Mouse (Mus musculus) kidney, postnatal 0 days (tissue): Measurements from ENCODE around the gene Acvrl1. TPM values are rescaled to one million over a fixed set of nuclear protein-coding genes. Genes with fewer than 3 reads are reported as not detected.
A peak's percentile ranks its signal among the peaks of the same experiment; 100 is the strongest.

Source experiments
- ATAC-seq: fragments of 200-750 bp; cut with Nextera tagmentation; replicated peaks from 2 replicates; pipeline ENCODE4 v1.8.0; 2017; ENCODE audit warnings: low read depth, moderate number of reproducible peaks, moderate TSS enrichment, moderate library complexity; ENCODE audit not compliant: low FRiP score
- DNase-seq: peaks from one replicate; pipeline ENCODE4 v3.0.0-alpha.2; 2016; ENCODE audit warnings: low spot score
- H3K27ac ChIP-seq: fragments of 300-500 bp; sonication (generic); 2 replicates; pipeline ENCODE4 v1.5.1; 2014; ENCODE audit warnings: mild to moderate bottlenecking
- H3K27me3 ChIP-seq: fragments of 300-500 bp; sonication (generic); 2 replicates; pipeline ENCODE4 v1.6.1; 2014; ENCODE audit warnings: low read length, mixed read lengths; ENCODE audit not compliant: insufficient read depth
- H3K36me3 ChIP-seq: fragments of 300-500 bp; sonication (generic); 2 replicates; pipeline ENCODE4 v1.6.1; 2014; ENCODE audit warnings: low read length, mixed read lengths; ENCODE audit not compliant: insufficient read depth
- H3K4me1 ChIP-seq: fragments of 300-500 bp; sonication (generic); replicated peaks from 2 replicates; pipeline ENCODE4 v1.6.1; 2014; ENCODE audit warnings: antibody characterized with exemption, low read length, mixed read lengths; ENCODE audit not compliant: insufficient read depth
- H3K4me2 ChIP-seq: fragments of 300-500 bp; sonication (generic); 2 replicates; pipeline ENCODE4 v1.6.1; 2014; ENCODE audit warnings: mild to moderate bottlenecking, low read length, moderate library complexity, mixed read lengths
- H3K4me3 ChIP-seq: fragments of 300-500 bp; sonication (generic); replicated peaks from 2 replicates; pipeline ENCODE4 v1.5.1; 2014; ENCODE audit warnings: low read depth, low read length
- H3K9ac ChIP-seq: fragments of 300-500 bp; sonication (generic); 2 replicates; pipeline ENCODE4 v1.6.1; 2014; ENCODE audit warnings: low read depth, low read length
- H3K9me3 ChIP-seq: fragments of 300-500 bp; sonication (generic); replicated peaks from 2 replicates; pipeline ENCODE4 v1.6.1; 2016; ENCODE audit warnings: low read length, inconsistent platforms, mixed read lengths
- CTCF ChIP-seq: IDR thresholded peaks from 2 replicates; pipeline ENCODE4 v1.5.1; 2016; ENCODE audit warnings: antibody characterized with exemption, low read depth, mild to moderate bottlenecking, moderate library complexity
- WGBS: fragments of 180-500 bp; shearing (Covaris S2); extraction: QIAGEN DNeasy Blood & Tissue Kit; methylation state at CpG from one replicate; pipeline ENCODE4 v1.1.7; 2014; 5-methylcytosine and 5-hydroxymethylcytosine counted together
- polyA plus RNA-seq: library from polyadenylated mRNA; unstranded; fragments of >200 nt; fragmentation: Nextera tagmentation; extraction: Ambion mirVana; gene quantifications from 2 replicates; pipeline ENCODE4 v1.2.1, GENCODE M21; 2015

Acvrl1 gene
- polyA plus RNA-seq, 1 experiment from 2014 or later, result 16.9 TPM

DNA sequence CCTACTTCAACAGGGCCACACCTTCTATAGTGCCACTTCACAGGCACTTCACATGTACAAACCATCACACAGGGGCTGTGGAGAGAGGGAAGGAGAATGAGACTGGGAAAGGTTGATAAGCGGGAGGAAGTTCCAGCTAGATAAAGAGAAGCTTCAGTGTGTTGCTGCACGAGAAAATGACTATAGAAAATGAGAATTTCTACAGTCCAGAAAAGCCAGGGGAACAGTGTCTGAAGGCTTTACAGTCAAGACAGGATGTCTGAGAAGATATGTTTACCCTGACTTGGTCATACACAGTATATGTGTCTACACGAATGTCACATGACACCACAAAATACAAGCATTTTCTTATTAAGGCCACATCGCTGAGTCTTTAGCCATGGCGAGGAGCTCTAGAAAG is 41.6 kb downstream of the Acvrl1 start:
- H3K36me3 ChIP-seq, result no peaks in the 10 kb centered on the region
- H3K9me3 ChIP-seq, result no peaks in the 10 kb centered on the region
- no peak overlapping the region for H3K4me3 ChIP-seq
- no peaks in the 10 kb centered on the region for H3K27me3 ChIP-seq
- DNase-seq, result no peak
- H3K27ac ChIP-seq, result no peak overlapping the region
- no peak for TF ChIP-seq CTCF
- peaks cover 16% of the 10 kb centered on the region for H3K4me1 ChIP-seq
- no peak overlapping the region for H3K4me2 ChIP-seq
- no peak for ATAC-seq
- WGBS, result 89% methylated on average over 5 of the region's 5 CpGs
- no peak overlapping the region for H3K9ac ChIP-seq

DNA sequence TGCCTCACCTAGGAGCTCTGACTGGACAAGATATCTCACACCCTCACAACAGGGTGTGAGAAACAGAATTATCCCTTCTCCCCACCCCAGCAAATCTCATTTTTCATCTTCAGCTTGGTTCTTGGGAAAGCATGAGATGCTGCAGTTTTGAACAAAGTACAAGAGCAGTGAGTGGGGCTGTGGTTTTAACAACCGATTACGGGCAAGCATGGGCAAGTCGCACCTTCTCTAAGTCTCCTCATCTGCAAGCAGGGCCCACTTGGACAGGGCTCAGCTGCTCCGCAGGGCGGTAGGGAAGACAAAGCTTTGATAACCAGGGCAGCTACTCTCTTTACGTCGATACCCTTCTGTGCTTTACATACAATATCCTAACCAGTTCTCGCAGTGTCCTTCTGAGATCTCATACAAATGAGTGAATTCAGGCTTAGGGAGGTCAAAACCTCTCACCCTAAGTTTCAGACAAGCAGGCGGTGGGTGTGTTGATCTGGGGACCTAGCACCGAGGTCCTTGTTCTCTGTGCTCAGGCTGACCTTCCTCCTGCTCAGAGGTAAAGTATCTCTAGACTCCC is 42.2 kb downstream of the Acvrl1 start:
- Histone ChIP-seq H3K4me1 (peaks cover 19% of the 10 kb centered on the region), H3K4me3 (no peak overlapping the region), H3K27me3 (no peaks in the 10 kb centered on the region), H3K9ac (no peak overlapping the region), H3K36me3 (no peaks in the 10 kb centered on the region), H3K27ac (no peak overlapping the region), H3K9me3 (no peaks in the 10 kb centered on the region), H3K4me2 (no peak overlapping the region)
- 84% methylated on average over 10 of the region's 10 CpGs for WGBS
- no peak for TF ChIP-seq CTCF
- DNase-seq (no peak), ATAC-seq (no peak)

DNA sequence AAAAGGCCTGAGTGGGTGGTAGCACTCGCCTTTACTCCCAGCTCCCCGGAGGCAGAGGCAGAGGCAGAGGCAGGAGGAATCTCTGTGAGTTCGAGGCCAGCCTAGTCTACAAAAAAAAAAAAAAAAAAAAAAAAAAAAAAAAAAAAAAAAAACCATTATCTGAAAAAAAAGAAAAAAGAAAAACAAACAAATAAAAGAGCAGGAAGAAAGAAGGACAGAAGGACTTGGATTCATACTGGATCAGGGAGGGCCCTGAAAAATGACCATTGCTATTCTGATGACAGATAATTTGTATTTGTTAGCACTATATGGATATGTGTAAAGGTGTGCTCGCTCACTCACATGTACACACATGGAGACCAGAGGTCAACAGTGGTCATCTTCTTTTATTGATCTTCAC is 43.0 kb downstream of the Acvrl1 start:
- Histone ChIP-seq H3K27ac (no peak overlapping the region), H3K36me3 (no peaks in the 10 kb centered on the region), H3K9me3 (no peaks in the 10 kb centered on the region), H3K4me3 (no peak overlapping the region), H3K27me3 (no peaks in the 10 kb centered on the region), H3K9ac (no peak overlapping the region), H3K4me2 (no peak overlapping the region), H3K4me1 (peaks cover 20% of the 10 kb centered on the region)
- ATAC-seq (no peak), DNase-seq (no peak)
- TF ChIP-seq CTCF, result no peak
- WGBS, result 80% methylated on average over 4 of the region's 4 CpGs

DNA sequence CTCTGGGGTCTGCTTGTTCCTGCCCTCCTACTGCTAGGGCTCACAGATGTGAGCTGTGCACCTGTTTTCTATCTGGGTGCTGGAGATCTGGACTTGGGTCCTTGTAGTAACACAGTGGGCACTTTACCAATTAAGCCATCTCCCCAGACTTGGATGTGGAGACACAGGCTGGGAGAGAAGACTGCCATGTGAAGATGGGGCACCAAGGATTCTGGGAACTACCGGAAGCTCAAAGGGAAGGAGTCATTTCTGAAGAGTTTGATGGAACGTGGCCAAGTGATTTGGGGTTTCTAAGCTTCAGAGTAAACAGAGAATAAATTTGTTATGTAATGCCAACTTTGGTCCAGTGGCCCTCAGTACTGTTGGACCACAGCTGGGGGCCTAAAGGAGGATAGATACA is 43.7 kb downstream of the Acvrl1 start:
- no peak for DNase-seq
- H3K4me1 ChIP-seq, result peaks cover 22% of the 10 kb centered on the region
- no peak overlapping the region for H3K27ac ChIP-seq
- ATAC-seq, result no peak
- H3K9ac ChIP-seq, result no peak overlapping the region
- no peaks in the 10 kb centered on the region for H3K27me3 ChIP-seq
- H3K36me3 ChIP-seq, result no peaks in the 10 kb centered on the region
- TF ChIP-seq CTCF, result no peak
- H3K4me2 ChIP-seq, result no peak overlapping the region
- WGBS, result 87% methylated on average over 2 of the region's 2 CpGs
- H3K4me3 ChIP-seq, result no peak overlapping the region
- H3K9me3 ChIP-seq, result no peaks in the 10 kb centered on the region

DNA sequence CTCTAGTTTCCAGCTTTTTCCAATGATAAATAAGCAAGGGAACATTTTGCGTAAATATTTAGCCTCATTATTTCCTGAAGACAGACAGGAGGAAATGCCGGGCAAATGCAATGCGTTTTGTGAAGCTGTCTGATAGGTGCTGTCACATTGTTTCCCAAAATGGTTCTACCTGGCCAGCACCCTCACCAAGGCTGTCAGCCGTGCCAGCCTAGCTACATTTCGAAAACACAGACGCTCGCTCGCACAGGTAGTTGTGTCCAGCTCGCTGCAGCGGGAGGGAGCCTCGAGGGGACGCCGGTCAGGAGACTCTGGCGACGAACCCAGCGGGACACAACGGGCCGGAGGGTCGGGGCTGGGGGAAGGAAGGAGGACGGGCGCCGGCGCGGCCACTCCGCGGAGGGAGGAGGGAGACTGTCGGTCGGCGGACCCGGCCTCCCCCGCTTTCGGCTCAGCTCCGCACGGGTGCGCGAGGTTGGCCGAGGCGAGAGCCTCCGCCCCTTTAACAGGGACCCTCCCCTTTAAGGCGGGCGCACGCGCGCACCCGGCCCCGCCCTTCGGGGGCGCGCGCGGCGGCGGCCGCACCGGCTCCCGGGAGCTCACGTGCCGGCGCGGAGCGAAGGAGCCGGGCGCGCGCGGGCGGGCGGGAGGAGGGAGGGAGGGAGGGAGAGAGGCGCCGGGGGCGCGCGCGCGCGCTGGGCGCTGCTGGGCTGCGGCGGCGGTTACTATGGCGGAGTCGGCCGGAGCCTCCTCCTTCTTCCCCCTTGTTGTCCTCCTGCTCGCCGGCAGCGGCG is 45.3 kb downstream of the Acvrl1 start, which contains the start of gene Acvr1b:
Gene Acvr1b (plus strand): TSS at position 647 of the 791 bp plus-strand sequence.
- Histone ChIP-seq H3K4me2 (peak within 1 kb of the TSS; percentile 96), H3K4me3 (peak within 1 kb of the TSS; percentile 92), H3K27me3 (no peaks in the 10 kb centered on the region), H3K9ac (peak within 1 kb of the TSS; percentile 97), H3K36me3 (no peaks in the 10 kb centered on the region), H3K9me3 (no peaks in the 10 kb centered on the region), H3K4me1 (peaks cover 31% of the 10 kb centered on the region), H3K27ac (peak within 1 kb of the TSS; percentile 84)
- ATAC-seq, result peak; percentile 91
- DNase-seq, result peak; percentile 92
- TF ChIP-seq CTCF, result 0 out of 2 replicates have a peak, but pooled peaks have one; percentile 7
- WGBS, result under 1% methylated on average over 49 of the region's 87 CpGs

DNA sequence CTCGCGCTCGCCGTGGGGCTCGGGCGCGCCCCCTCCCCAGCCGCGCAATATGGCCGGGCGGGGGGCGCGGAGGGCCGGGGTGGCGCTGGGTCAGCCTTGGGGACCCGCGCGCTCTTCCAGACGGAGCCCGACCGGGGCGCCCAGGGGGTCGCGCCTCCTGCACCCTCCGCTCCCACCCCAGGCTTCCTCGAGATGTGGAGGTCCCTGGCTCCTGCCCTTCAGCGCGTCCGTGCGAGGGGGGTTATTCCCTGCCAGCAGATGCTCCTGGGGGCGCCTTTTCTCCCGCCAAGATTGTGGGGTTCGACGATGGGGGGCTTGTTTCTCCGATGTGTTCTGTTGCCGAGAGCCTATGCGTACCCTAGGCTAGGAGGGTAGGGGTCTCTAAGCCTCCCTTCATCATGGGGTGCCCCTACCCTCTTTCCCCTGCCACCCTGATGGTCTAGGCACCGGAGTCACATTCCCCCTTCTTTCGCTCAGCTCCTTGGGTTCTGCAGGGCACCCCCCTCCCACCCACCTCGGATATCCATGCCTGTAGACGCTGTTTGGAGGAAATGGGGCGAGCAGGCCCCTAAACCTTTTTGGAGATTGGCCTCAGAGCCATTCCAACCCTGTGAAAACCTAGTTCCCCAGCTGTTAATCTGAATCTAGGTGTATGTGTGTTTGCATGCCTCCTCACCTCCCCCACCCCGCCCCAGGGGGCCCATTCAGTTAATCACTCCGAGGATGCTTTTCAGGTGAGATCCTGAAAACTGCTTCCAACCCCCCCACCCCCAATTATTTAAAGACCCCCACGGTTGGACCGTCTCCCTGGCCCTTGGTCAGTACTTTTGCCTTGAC is 46.2 kb downstream of the Acvrl1 start:
- DNase-seq (no peak), ATAC-seq (peak; percentile 42; the same call in 1 of the 2 replicates)
- Histone ChIP-seq H3K9ac (peak overlapping the region; percentile 97), H3K4me2 (peak overlapping the region; percentile 96), H3K36me3 (no peaks in the 10 kb centered on the region), H3K4me3 (peak overlapping the region; percentile 92), H3K27ac (peak overlapping the region; percentile 82), H3K27me3 (no peaks in the 10 kb centered on the region), H3K4me1 (peaks cover 31% of the 10 kb centered on the region), H3K9me3 (no peaks in the 10 kb centered on the region)
- WGBS, result 1% methylated on average over 25 of the region's 46 CpGs
- no peak for TF ChIP-seq CTCF
